Mouse (Mus musculus) forebrain, embryonic 13.5 days (tissue): ENCODE results near the gene Khdc3. TPM values are rescaled to one million over a fixed set of nuclear protein-coding genes. Genes with fewer than 3 reads are reported as not detected.

Experiments
- ATAC-seq: fragments of 200-750 bp; cut with Nextera tagmentation; 2 replicates; pipeline ENCODE4 v1.8.0; 2017
- H3K27ac ChIP-seq: fragments of 300-500 bp; sonication (generic); 2 replicates; pipeline ENCODE4 v1.5.1; 2015; ENCODE audit warnings: inconsistent platforms, mild to moderate bottlenecking, moderate library complexity
- H3K27me3 ChIP-seq: fragments of 300-500 bp; sonication (generic); 2 replicates; pipeline ENCODE4 v1.6.1; 2015; ENCODE audit warnings: mild to moderate bottlenecking, inconsistent platforms
- H3K36me3 ChIP-seq: fragments of 300-500 bp; sonication (generic); 2 replicates; pipeline ENCODE4 v1.6.1; 2015; ENCODE audit warnings: mild to moderate bottlenecking, inconsistent platforms; ENCODE audit not compliant: poor library complexity, severe bottlenecking
- H3K4me1 ChIP-seq: fragments of 300-500 bp; sonication (generic); 2 replicates; pipeline ENCODE4 v1.6.1; 2015; ENCODE audit warnings: inconsistent platforms
- H3K4me2 ChIP-seq: fragments of 300-500 bp; sonication (generic); 2 replicates; pipeline ENCODE4 v1.6.1; 2015; ENCODE audit warnings: inconsistent platforms, mild to moderate bottlenecking, moderate library complexity
- H3K4me3 ChIP-seq: fragments of 300-500 bp; sonication (generic); 2 replicates; pipeline ENCODE4 v1.5.1; 2015; ENCODE audit warnings: mild to moderate bottlenecking, inconsistent platforms
- H3K9ac ChIP-seq: fragments of 300-500 bp; sonication (generic); 2 replicates; pipeline ENCODE4 v1.6.1; 2015; ENCODE audit warnings: mild to moderate bottlenecking, inconsistent platforms
- H3K9me3 ChIP-seq: fragments of 300-500 bp; sonication (generic); replicated peaks from 2 replicates; pipeline ENCODE4 v1.6.1; 2016; ENCODE audit warnings: inconsistent platforms
- WGBS: fragments of 180-500 bp; shearing (Covaris S2); methylation state at CpG from one replicate; pipeline ENCODE4 v1.1.7; 2015; 5-methylcytosine and 5-hydroxymethylcytosine counted together
- polyA plus RNA-seq: library from polyadenylated mRNA; unstranded; fragments of >200 nt; fragmentation: Nextera tagmentation; extraction: Ambion mirVana; gene quantifications from 2 replicates; pipeline ENCODE4 v1.2.1, GENCODE M21; 2015

Khdc3 gene
- polyA plus RNA-seq, 1 experiment from 2014 or later, result not detected

- ATAC-seq, result no peak
- no peaks in the 10 kb centered on the region for H3K36me3 ChIP-seq
- WGBS, result 80% methylated on average over 8 of the region's 8 CpGs
- no peaks in the 10 kb centered on the region for H3K4me1 ChIP-seq
- no peaks in the 10 kb centered on the region for H3K9me3 ChIP-seq
- no peak overlapping the region for H3K27ac ChIP-seq
- H3K4me3 ChIP-seq, result no peak overlapping the region
- H3K9ac ChIP-seq, result no peak overlapping the region
- H3K27me3 ChIP-seq, result no peaks in the 10 kb centered on the region
- no peak overlapping the region for H3K4me2 ChIP-seq
Measured at GRCm38 (mm10) chr9:73082291-73083000, 19.2 kb upstream of the Khdc3 start.

DNA sequence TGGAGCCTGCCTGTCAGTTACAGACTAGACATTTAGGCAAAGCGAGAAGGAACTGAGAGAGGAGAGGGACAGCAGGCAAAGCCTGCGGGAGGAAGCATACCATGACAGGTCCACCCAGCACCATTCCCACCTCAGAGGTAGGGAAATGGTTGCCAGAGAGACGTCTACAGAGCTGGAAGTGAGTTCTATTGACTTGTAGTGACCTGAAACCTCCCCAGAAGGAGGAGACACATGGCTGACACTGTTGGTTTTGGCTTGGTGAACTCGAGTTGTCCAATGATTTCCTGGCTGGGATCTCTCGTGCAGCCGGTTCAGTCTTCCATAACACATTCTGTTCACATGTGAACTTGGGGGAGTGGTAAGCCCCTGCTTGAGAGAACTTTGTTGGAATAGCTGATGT lies 17.7 kb upstream of the Khdc3 start:
- Histone ChIP-seq H3K9me3 (no peaks in the 10 kb centered on the region), H3K9ac (no peak overlapping the region), H3K4me3 (no peak overlapping the region), H3K36me3 (no peaks in the 10 kb centered on the region), H3K27ac (no peak overlapping the region), H3K4me1 (no peaks in the 10 kb centered on the region), H3K27me3 (no peaks in the 10 kb centered on the region), H3K4me2 (no peak overlapping the region)
- WGBS, result 74% methylated on average over 6 of the region's 6 CpGs
- ATAC-seq, result no peak

- H3K4me2 ChIP-seq, result no peak overlapping the region
- H3K4me3 ChIP-seq, result no peak overlapping the region
- no peaks in the 10 kb centered on the region for H3K27me3 ChIP-seq
- no peaks in the 10 kb centered on the region for H3K9me3 ChIP-seq
- H3K9ac ChIP-seq, result no peak overlapping the region
- no peak overlapping the region for H3K27ac ChIP-seq
- ATAC-seq, result no peak
- 88% methylated on average over 6 of the region's 6 CpGs for WGBS
- no peaks in the 10 kb centered on the region for H3K4me1 ChIP-seq
- no peaks in the 10 kb centered on the region for H3K36me3 ChIP-seq
Measured at GRCm38 (mm10) chr9:73085845-73086244, 15.8 kb upstream of the Khdc3 start.

- Histone ChIP-seq H3K4me1 (no peaks in the 10 kb centered on the region), H3K9ac (no peak overlapping the region), H3K36me3 (no peaks in the 10 kb centered on the region), H3K27me3 (no peaks in the 10 kb centered on the region), H3K9me3 (no peaks in the 10 kb centered on the region), H3K4me3 (no peak overlapping the region), H3K4me2 (no peak overlapping the region), H3K27ac (no peak overlapping the region)
- WGBS, result 71% methylated on average over 8 of the region's 8 CpGs
- no peak for ATAC-seq
Measured at GRCm38 (mm10) chr9:73087121-73087520, 14.5 kb upstream of the Khdc3 start.

GRCm38 (mm10) chr9:73087581-73087980 lies 14.1 kb upstream of the Khdc3 start:
- H3K9ac ChIP-seq, result no peak overlapping the region
- no peaks in the 10 kb centered on the region for H3K4me1 ChIP-seq
- H3K27me3 ChIP-seq, result no peaks in the 10 kb centered on the region
- no peak for ATAC-seq
- no peak overlapping the region for H3K4me3 ChIP-seq
- no peaks in the 10 kb centered on the region for H3K36me3 ChIP-seq
- no peaks in the 10 kb centered on the region for H3K9me3 ChIP-seq
- H3K4me2 ChIP-seq, result no peak overlapping the region
- WGBS, result 72% methylated on average over 5 of the region's 5 CpGs
- H3K27ac ChIP-seq, result no peak overlapping the region

- 83% methylated on average over 16 of the region's 16 CpGs for WGBS
- Histone ChIP-seq H3K9ac (no peak overlapping the region), H3K4me1 (no peaks in the 10 kb centered on the region), H3K36me3 (no peaks in the 10 kb centered on the region), H3K4me2 (no peak overlapping the region), H3K9me3 (no peaks in the 10 kb centered on the region), H3K4me3 (no peak overlapping the region), H3K27me3 (no peaks in the 10 kb centered on the region), H3K27ac (no peak overlapping the region)
- no peak for ATAC-seq
Measured at GRCm38 (mm10) chr9:73089222-73089920, 12.3 kb upstream of the Khdc3 start.

GRCm38 (mm10) chr9:73090121-73090520 lies 11.5 kb upstream of the Khdc3 start:
- Histone ChIP-seq H3K4me3 (no peak overlapping the region), H3K4me2 (no peak overlapping the region), H3K27ac (no peak overlapping the region), H3K9me3 (no peaks in the 10 kb centered on the region), H3K27me3 (peaks cover under 1% of the 10 kb centered on the region; the same call in 1 of the 2 replicates), H3K36me3 (no peaks in the 10 kb centered on the region), H3K9ac (no peak overlapping the region), H3K4me1 (no peaks in the 10 kb centered on the region)
- WGBS, result 75% methylated on average over 10 of the region's 10 CpGs
- no peak for ATAC-seq

GRCm38 (mm10) chr9:73091747-73092146 lies 9.9 kb upstream of the Khdc3 start:
- Histone ChIP-seq H3K36me3 (no peaks in the 10 kb centered on the region), H3K27me3 (peaks cover 4% of the 10 kb centered on the region; the same call in 1 of the 2 replicates), H3K4me3 (no peak overlapping the region), H3K4me1 (no peaks in the 10 kb centered on the region), H3K4me2 (no peak overlapping the region), H3K27ac (no peak overlapping the region), H3K9me3 (no peaks in the 10 kb centered on the region), H3K9ac (no peak overlapping the region)
- ATAC-seq, result peak; percentile 45; the same call in 1 of the 2 replicates
- whole genome bisulfite sequencing, result 0% methylated on average over 1 of the region's 1 CpGs

DNA sequence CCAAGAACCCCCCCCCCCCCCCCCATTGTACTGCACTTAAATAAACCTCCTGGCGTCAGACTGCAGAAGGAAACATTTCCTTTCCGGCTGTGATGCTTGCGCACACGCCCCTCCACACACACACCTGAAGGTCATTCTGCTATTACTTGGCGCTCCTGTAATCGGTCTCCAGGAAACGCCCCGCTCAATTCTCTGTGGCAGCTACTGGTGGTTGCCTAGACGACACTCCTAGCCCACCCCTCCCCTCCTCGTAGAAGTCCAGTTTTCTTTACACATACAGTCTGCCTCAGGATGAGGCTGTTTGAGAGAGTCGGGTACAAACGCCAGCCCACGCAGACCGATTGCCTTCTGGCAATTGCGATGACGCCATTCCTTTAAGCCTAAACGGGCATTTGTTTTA lies 7.1 kb upstream of the Khdc3 start:
- Histone ChIP-seq H3K4me2 (peak overlapping the region; percentile 22; the same call in 1 of the 2 replicates), H3K9me3 (no peaks in the 10 kb centered on the region), H3K4me1 (no peaks in the 10 kb centered on the region), H3K36me3 (no peaks in the 10 kb centered on the region), H3K9ac (no peak overlapping the region), H3K27ac (no peak overlapping the region), H3K4me3 (no peak overlapping the region), H3K27me3 (peaks cover 4% of the 10 kb centered on the region; the same call in 1 of the 2 replicates)
- ATAC-seq, result peak; percentile 70
- WGBS, result 37% methylated on average over 17 of the region's 17 CpGs

DNA sequence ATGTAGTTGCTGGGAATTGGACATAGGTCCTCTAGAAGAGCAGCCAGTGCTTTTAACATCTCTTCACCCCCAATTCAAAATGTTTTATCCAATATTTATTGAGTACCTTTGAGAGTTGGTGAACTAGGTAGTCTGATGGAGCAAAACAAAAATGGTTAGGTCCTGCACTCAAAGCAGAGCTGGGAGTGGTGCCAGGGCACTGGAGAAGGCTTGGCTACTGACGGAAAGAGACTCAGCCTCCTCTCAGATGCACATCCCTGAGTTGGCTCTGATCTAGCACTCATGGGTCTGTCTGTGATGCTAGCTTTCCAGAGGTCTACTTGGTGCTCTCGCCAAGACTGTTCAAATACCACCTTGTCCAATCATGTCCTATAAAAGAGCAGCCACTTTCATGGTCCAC lies 3.7 kb upstream of the Khdc3 start:
- no peak for ATAC-seq
- no peak overlapping the region for H3K9ac ChIP-seq
- no peaks in the 10 kb centered on the region for H3K9me3 ChIP-seq
- WGBS, result 74% methylated on average over 2 of the region's 2 CpGs
- no peaks in the 10 kb centered on the region for H3K36me3 ChIP-seq
- no peaks in the 10 kb centered on the region for H3K4me1 ChIP-seq
- peaks cover 23% of the 10 kb centered on the region for H3K27me3 ChIP-seq
- no peak overlapping the region for H3K27ac ChIP-seq
- no peak overlapping the region for H3K4me2 ChIP-seq
- no peak overlapping the region for H3K4me3 ChIP-seq

DNA sequence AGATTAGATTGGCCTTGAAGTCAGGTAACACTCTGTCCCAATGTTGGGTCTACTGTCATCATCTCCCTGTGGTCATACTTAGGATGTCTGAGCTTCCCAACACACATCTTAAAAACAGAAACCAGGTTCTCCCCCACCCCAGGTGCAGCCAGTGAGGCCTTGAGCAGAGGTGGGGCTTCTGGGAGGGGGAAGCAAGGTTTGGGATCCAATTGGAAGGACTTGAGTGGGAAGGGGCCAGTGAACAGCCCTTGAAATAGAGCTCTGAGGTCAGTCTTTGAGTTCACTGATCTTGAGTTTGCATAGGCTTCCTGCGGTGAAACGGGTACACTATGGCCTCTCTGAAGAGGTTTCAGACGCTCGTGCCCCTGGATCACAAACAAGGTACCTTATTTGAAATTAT lies 545 bp downstream of the Khdc3 start, which contains the start of gene Gm20509:
Gm20509 (plus strand) TSS at position 290 of the 400 bp plus-strand sequence.
- Histone ChIP-seq H3K9ac (peak within 1 kb of the TSS; percentile 61), H3K27ac (no peak within 1 kb of the TSS), H3K4me3 (peak within 1 kb of the TSS; percentile 42), H3K4me1 (peaks cover 8% of the 10 kb centered on the region), H3K36me3 (no peaks in the 10 kb centered on the region), H3K4me2 (peak within 1 kb of the TSS; percentile 79), H3K9me3 (no peaks in the 10 kb centered on the region), H3K27me3 (peaks cover 60% of the 10 kb centered on the region)
- ATAC-seq, result no peak
- WGBS, result 94% methylated on average over 4 of the region's 4 CpGs

DNA sequence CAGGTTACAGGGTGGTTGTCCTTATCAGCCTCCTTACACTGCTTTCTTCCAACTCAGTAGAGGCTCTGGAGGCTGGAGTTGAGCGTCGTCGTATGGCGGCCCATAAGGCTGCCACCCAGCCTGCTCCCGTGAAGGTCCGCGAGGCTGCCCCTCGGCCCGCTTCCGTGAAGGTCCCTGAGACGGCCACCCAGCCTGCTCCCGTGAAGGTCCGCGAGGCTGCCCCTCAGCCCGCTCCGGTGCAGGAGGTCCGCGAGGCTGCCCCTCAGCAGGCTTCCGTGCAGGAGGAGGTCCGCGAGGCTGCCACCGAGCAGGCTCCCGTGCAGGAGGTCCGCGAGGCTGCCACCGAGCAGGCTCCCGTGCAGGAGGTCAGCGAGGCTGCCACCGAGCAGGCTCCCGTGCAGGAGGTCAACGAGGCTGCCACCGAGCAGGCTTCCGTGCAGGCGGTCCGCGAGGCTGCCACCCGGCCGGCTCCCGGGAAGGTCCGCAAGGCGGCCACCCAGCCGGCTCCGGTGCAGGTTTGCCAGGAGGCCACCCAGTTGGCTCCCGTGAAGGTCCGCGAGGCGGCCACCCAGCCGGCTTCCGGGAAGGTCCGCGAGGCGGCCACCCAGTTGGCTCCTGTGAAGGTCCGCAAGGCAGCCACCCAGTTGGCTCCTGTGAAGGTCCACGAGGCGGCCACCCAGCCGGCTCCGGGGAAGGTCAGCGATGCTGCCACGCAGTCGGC lies 1.7 kb downstream of the Khdc3 start:
- H3K4me2 ChIP-seq, result peak overlapping the region; percentile 79
- H3K27ac ChIP-seq, result no peak overlapping the region
- peaks cover 8% of the 10 kb centered on the region for H3K4me1 ChIP-seq
- 5% methylated on average over 58 of the region's 60 CpGs for WGBS
- H3K9ac ChIP-seq, result peak overlapping the region; percentile 61
- no peaks in the 10 kb centered on the region for H3K36me3 ChIP-seq
- H3K9me3 ChIP-seq, result no peaks in the 10 kb centered on the region
- peak overlapping the region; percentile 42 for H3K4me3 ChIP-seq
- H3K27me3 ChIP-seq, result peaks cover 64% of the 10 kb centered on the region
- peak; percentile 27; the same call in 1 of the 2 replicates for ATAC-seq
